Mouse (Mus musculus) MEL (cell line): Measurements from ENCODE around the gene Tnip3. TPM values are rescaled to one million over a fixed set of nuclear protein-coding genes. Genes with fewer than 3 reads are reported as not detected.
A peak's percentile ranks its signal among the peaks of the same experiment; 100 is the strongest.

Experiments
- DNase-seq: peaks from one replicate; pipeline ENCODE4 v3.0.0; 2011; ENCODE audit warnings: low read depth, low spot score
- H3K27ac ChIP-seq: 2 replicates; pipeline ENCODE4 v1.5.1; 2012; ENCODE audit warnings: low read depth, mild to moderate bottlenecking, control low read depth, low read length, moderate library complexity; ENCODE audit not compliant: control insufficient read depth
- H3K27me3 ChIP-seq, 2 experiments: fragments of 150-350 bp in 1 of 2; sonication (generic) in 1 of 2; 2 replicates each; pipeline ENCODE4 v1.6.1; 2012; ENCODE audit warnings: low read length in 2 of 2, mild to moderate bottlenecking in 2 of 2, improper control_type of control experiment in 1 of 2, moderate library complexity in 1 of 2; ENCODE audit not compliant: insufficient read depth in 2 of 2, control insufficient read depth in 1 of 2
- H3K36me3 ChIP-seq, 2 experiments: 2 replicates each; pipeline ENCODE4 v1.6.1; 2012 to 2014; ENCODE audit warnings: low read length in 2 of 2, improper control_type of control experiment in 1 of 2, inconsistent platforms in 1 of 2, mild to moderate bottlenecking in 1 of 2; ENCODE audit not compliant: insufficient read depth in 2 of 2, control insufficient read depth in 1 of 2
- H3K4me1 ChIP-seq, 2 experiments: fragments of 150-350 bp in 1 of 2; sonication (generic) in 1 of 2; 2 replicates each; pipeline ENCODE4 v1.6.1; 2012; ENCODE audit warnings: low read length in 2 of 2, improper control_type of control experiment in 1 of 2, mild to moderate bottlenecking in 1 of 2; ENCODE audit not compliant: insufficient read depth in 2 of 2, control insufficient read depth in 1 of 2
- H3K4me3 ChIP-seq, 2 experiments: fragments of 150-350 bp in 1 of 2; sonication (generic) in 1 of 2; 2 replicates each; pipeline ENCODE4 v1.5.1; 2012; ENCODE audit warnings: low read depth in 2 of 2, low read length in 2 of 2, mild to moderate bottlenecking in 2 of 2, moderate library complexity in 2 of 2, control low read depth in 1 of 2, improper control_type of control experiment in 1 of 2; ENCODE audit not compliant: control insufficient read depth in 1 of 2, insufficient read depth in 1 of 2
- H3K79me2 ChIP-seq: 2 replicates; pipeline ENCODE4 v1.6.1; 2012; ENCODE audit warnings: mild to moderate bottlenecking, low read length, moderate library complexity; ENCODE audit not compliant: control insufficient read depth, poor library complexity, insufficient read depth
- H3K9ac ChIP-seq: 2 replicates; pipeline ENCODE4 v1.6.1; 2012; ENCODE audit warnings: low read depth, mild to moderate bottlenecking, control low read depth, low read length, moderate library complexity; ENCODE audit not compliant: control insufficient read depth, poor library complexity, severe bottlenecking
- H3K9me3 ChIP-seq: fragments of 150-350 bp; sonication (generic); replicated peaks from 2 replicates; pipeline ENCODE4 v1.6.1; 2012; ENCODE audit warnings: mild to moderate bottlenecking, low read length, improper control_type of control experiment, moderate library complexity; ENCODE audit not compliant: insufficient read depth
- CHD2 ChIP-seq: IDR thresholded peaks from 2 replicates; pipeline ENCODE4 v1.6.1; 2011; ENCODE audit warnings: low read length, improper control_type of control experiment
- E2F4 ChIP-seq: IDR thresholded peaks from 2 replicates; pipeline ENCODE4 v1.6.1; 2011; ENCODE audit warnings: low read depth, low read length, improper control_type of control experiment, borderline replicate concordance
- ELF1 ChIP-seq: IDR thresholded peaks from 2 replicates; pipeline ENCODE4 v1.6.1; 2014; ENCODE audit warnings: low read depth, mild to moderate bottlenecking, inconsistent platforms, low read length, improper control_type of control experiment, moderate library complexity
- GATA1 ChIP-seq: IDR thresholded peaks from 2 replicates; pipeline ENCODE4 v1.6.1; 2011; ENCODE audit warnings: low read depth, low read length, improper control_type of control experiment
- MAFK ChIP-seq: IDR thresholded peaks from 2 replicates; pipeline ENCODE4 v1.6.1; 2011; ENCODE audit warnings: low read depth, mild to moderate bottlenecking, low read length, improper control_type of control experiment, borderline replicate concordance
- MAX ChIP-seq: IDR thresholded peaks from 2 replicates; pipeline ENCODE4 v1.6.1; 2011; ENCODE audit warnings: low read length, improper control_type of control experiment
- MEF2A ChIP-seq: IDR thresholded peaks from 2 replicates; pipeline ENCODE4 v1.6.1; 2014; ENCODE audit warnings: low read depth, mild to moderate bottlenecking, inconsistent platforms, low read length, improper control_type of control experiment; ENCODE audit not compliant: poor library complexity, insufficient replicate concordance, severe bottlenecking; ENCODE audit errors: extremely low read depth
- MYB ChIP-seq: IDR thresholded peaks from 2 replicates; pipeline ENCODE4 v1.6.1; 2011; ENCODE audit warnings: mild to moderate bottlenecking, low read depth, low read length, improper control_type of control experiment
- POLR2AphosphoS5 ChIP-seq: IDR thresholded peaks from 2 replicates; pipeline ENCODE4 v1.6.1; 2012; ENCODE audit warnings: low read depth, borderline replicate concordance, mild to moderate bottlenecking, inconsistent platforms, low read length, moderate library complexity, mixed read lengths
- RCOR1 ChIP-seq: IDR thresholded peaks from 2 replicates; pipeline ENCODE4 v1.6.1; 2012; ENCODE audit warnings: low read depth, mild to moderate bottlenecking, inconsistent platforms, low read length, improper control_type of control experiment
- SIN3A ChIP-seq: IDR thresholded peaks from 2 replicates; pipeline ENCODE4 v1.6.1; 2012; ENCODE audit warnings: low read length, improper control_type of control experiment, inconsistent platforms
- TBP ChIP-seq: IDR thresholded peaks from 2 replicates; pipeline ENCODE4 v1.8.0; 2011; ENCODE audit warnings: low read depth, low read length, improper control_type of control experiment
- USF1 ChIP-seq: IDR thresholded peaks from 2 replicates; pipeline ENCODE4 v1.6.1; 2014; ENCODE audit warnings: low read depth, mild to moderate bottlenecking, inconsistent platforms, low read length, improper control_type of control experiment, moderate library complexity
- USF2 ChIP-seq, 2 experiments: IDR thresholded peaks; 2 replicates each; pipeline ENCODE4 v1.6.1; 2011 to 2012; ENCODE audit warnings: improper control_type of control experiment in 2 of 2, low read length in 2 of 2, borderline replicate concordance in 1 of 2, inconsistent platforms in 1 of 2, low read depth in 1 of 2, mild to moderate bottlenecking in 1 of 2; ENCODE audit not compliant: insufficient read depth in 1 of 2
- ZC3H11A ChIP-seq: IDR thresholded peaks from 2 replicates; pipeline ENCODE4 v1.6.1; 2012; ENCODE audit warnings: low read depth, mild to moderate bottlenecking, inconsistent platforms, low read length, improper control_type of control experiment
- ZMIZ1 ChIP-seq: IDR thresholded peaks from 2 replicates; pipeline ENCODE4 v1.6.1; 2012; ENCODE audit warnings: low read depth, mild to moderate bottlenecking, inconsistent platforms, low read length, improper control_type of control experiment, moderate library complexity
- polyA plus RNA-seq, 2 experiments: library from polyadenylated mRNA; stranded (reverse) in 1 of 2; unstranded in 1 of 2; fragments of >175 nt in 1 of 2; fragments of >200 nt in 1 of 2; gene quantifications; 2 replicates each; pipeline versions ENCODE4 v1.2.1 to v1.2.4; 2012; ENCODE audit warnings: low replicate concordance in 2 of 2, low read depth in 1 of 2; ENCODE audit not compliant: insufficient read length in 2 of 2, insufficient read depth in 1 of 2, missing spikeins in 1 of 2
- total RNA-seq: library from RNA; depleted of rRNA; stranded (reverse); fragments of 300-350 nt; gene quantifications from 2 replicates; pipeline ENCODE4 v1.2.3, GENCODE M21; 2012

Gene Tnip3
- total and polyA plus RNA-seq, 3 experiments = 0.99 TPM; not detected in 2

DNA sequence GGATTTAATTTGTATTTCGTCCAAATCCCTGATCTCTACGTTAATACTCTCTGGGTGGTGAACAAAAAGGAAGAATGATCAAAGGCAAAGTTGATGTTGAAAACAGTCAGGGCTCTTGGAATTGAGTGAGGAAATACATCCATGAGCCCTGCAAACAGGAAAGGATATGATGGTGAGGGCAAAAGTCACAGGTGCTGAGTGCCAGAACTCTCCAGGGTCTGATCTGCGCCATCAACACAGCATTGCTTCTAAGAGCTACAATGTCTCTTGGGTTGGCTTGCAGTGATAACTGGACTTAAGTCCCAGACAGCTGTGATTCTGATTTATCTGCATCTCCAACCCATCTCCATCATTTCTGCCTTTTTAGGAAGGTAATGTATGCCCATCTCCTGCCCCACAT lies 4.3 kb upstream of the Tnip3 start:
- Histone ChIP-seq H3K27ac (no peak overlapping the region), H3K36me3 (no peaks in the 10 kb centered on the region), H3K9me3 (no peaks in the 10 kb centered on the region), H3K79me2 (no peaks in the 10 kb centered on the region), H3K27me3 (peaks cover 0 to 2% of the 10 kb centered on the region in 2 experiments; a peak in 3 of 4 replicates), H3K4me1 (no peaks in the 10 kb centered on the region), H3K9ac (no peak overlapping the region), H3K4me3 (no peak overlapping the region)
- TF ChIP-seq CHD2 (no peak), MAFK (no peak), POLR2AphosphoS5 (no peak), GATA1 (no peak), TBP (no peak), MAX (no peak), USF2 (IDR thresholded peaks at IDR 0.05; ENCODE audit: borderline replicate concordance in 1 of 2, insufficient read depth in 1 of 2, low read depth in 1 of 2, low read length in 2 of 2) (no peak), E2F4 (no peak), MYB (no peak)
- DNase-seq = no peak

DNA sequence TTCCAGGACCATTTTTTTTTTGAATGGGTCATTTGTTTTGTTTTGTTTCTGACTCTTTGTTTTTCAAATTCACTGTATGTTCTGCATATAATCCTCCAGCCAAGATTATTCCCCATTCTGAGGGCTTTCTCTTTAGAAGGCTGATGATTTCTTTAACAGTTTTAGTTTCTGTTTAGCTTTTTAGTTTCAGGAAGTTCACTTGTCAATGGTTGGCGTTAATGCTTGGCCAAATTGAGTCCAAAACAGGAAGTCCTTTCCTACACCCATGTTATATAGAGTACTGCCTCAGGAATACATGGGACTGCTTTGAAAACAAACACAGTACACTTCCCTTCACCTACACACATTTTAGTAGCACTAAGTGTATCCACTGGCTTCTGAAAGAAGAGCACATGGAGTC lies 2.8 kb downstream of the Tnip3 start:
- H3K27ac ChIP-seq = no peak overlapping the region

DNA sequence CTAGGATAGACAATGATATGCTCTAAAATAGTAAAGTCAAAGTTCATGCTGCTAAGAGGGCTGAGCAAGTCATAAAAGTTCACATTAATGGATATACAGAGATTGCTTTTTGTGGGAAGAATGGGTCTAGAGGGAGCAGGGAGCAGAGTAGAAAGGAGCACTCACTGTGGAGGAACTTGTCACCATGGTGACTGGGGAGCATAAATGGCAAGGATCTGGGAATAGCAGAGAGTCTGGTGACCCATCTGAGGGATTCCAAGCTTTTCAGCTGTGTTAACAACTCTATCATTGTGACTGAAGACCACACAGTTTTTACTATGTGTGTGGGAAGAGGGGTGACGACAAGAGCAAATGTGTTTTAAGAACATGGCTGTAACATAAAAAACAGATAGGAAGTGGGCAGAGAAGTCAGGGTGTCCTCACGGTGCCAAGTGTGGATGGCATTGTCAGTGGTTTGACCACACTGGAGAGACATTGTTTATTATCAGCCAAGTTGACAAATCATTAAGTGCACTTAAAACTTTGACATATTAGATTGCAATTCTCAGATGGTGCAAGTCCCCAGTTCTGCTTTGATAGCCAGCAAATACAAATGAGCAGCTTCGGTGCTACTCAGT lies 6.2 kb downstream of the Tnip3 start:
- H3K79me2 ChIP-seq = no peaks in the 10 kb centered on the region
- TF ChIP-seq MAX (no peak), E2F4 (no peak), USF1 (no peak), ZMIZ1 (no peak), GATA1 (no peak), MEF2A (no peak)
- H3K36me3 ChIP-seq = peaks cover 0 to 2% of the 10 kb centered on the region in 2 experiments; a peak in 2 of 4 replicates
- H3K9me3 ChIP-seq = no peaks in the 10 kb centered on the region
- peaks cover 0 to 3% of the 10 kb centered on the region in 2 experiments; a peak in 1 of 4 replicates for H3K27me3 ChIP-seq
- H3K4me1 ChIP-seq = peaks cover 0 to 2% of the 10 kb centered on the region in 2 experiments; a peak in 1 of 4 replicates
- H3K9ac ChIP-seq = no peak overlapping the region
- DNase-seq = no peak
- no peak overlapping the region for H3K27ac ChIP-seq
- H3K4me3 ChIP-seq = no peak overlapping the region

More for the DNA sequence above, 2.8 kb downstream of the Tnip3 start:
- peak; percentile 63 for DNase-seq
- no peaks in the 10 kb centered on the region for H3K9me3 ChIP-seq
- no peak overlapping the region for H3K9ac ChIP-seq
- H3K4me1 ChIP-seq = peaks cover 0 to 2% of the 10 kb centered on the region in 2 experiments; a peak in 1 of 4 replicates
- peaks cover 0 to 2% of the 10 kb centered on the region in 2 experiments; a peak in 2 of 4 replicates for H3K36me3 ChIP-seq
- no peak for TF ChIP-seq CHD2
- TF ChIP-seq RCOR1 = no peak
- TF ChIP-seq ELF1 = peak; percentile 68; the same call in 1 of the 2 replicates
- no peak for TF ChIP-seq ZC3H11A
- no peak for TF ChIP-seq SIN3A
- TF ChIP-seq MAFK = no peak
- peak overlapping the region in 1 of 2 experiments; percentile 64; a peak in 2 of 4 replicates for H3K4me3 ChIP-seq
- no peaks in the 10 kb centered on the region; a peak in 2 of 4 replicates for H3K27me3 ChIP-seq
- H3K79me2 ChIP-seq = no peaks in the 10 kb centered on the region
